In genomic region chr9:43253271-43253681, GRCm38 (mm10) we compare ENCODE assay signal across 10 mouse cellular contexts. TPM values are rescaled to one million over a fixed set of nuclear protein-coding genes. Genes with fewer than 3 reads are reported as not detected.
DNase-seq lines count a peak whose midpoint lies in the region; ATAC-seq lines count a peak whose summit lies in the region.
"Had no signal": no experiment of that assay in that cellular context is flagged by ENCODE, and none has a peak within 500 bp of the region (broad histone marks: within the 10 kb centered on the region; RNA-seq: fewer than 3 reads in every experiment).

No protein-coding gene starts in this region.

- no peaks in the 10 kb centered on the region for H3K36me3 ChIP-seq in embryonic facial prominence, embryonic 13.5 days
- H3K36me3 ChIP-seq in liver, embryonic 11.5 days (ENCODE audit: control insufficient read depth, insufficient read depth, low read length) = no peaks in the 10 kb centered on the region

- H3K4me3 ChIP-seq in embryonic facial prominence, embryonic 13.5 days = no peak overlapping the region
- H3K4me3 ChIP-seq in liver, embryonic 11.5 days (ENCODE audit: low read depth, low read length) = no peak overlapping the region

- peaks cover 51% of the 10 kb centered on the region for H3K4me1 ChIP-seq in embryonic facial prominence, embryonic 13.5 days
- no peaks in the 10 kb centered on the region; the same call in 1 of the 2 replicates for H3K4me1 ChIP-seq in liver, embryonic 11.5 days (replicated peaks; ENCODE audit: control insufficient read depth, insufficient read depth, low read length)

- H3K9me3 ChIP-seq in embryonic facial prominence, embryonic 13.5 days = no peaks in the 10 kb centered on the region
- no peaks in the 10 kb centered on the region for H3K9me3 ChIP-seq in liver, embryonic 11.5 days (ENCODE audit: control insufficient read depth, low read length)

- intact Hi-C loops in heart, postnatal 25 days (cut with DNase I) = no loop called here

- peak overlapping the region; percentile 99 for H3K27ac ChIP-seq in embryonic facial prominence, embryonic 13.5 days
- H3K27ac ChIP-seq in liver, embryonic 11.5 days (ENCODE audit: low read depth, low read length) = peak overlapping the region; percentile 46; the same call in 1 of the 2 replicates

- WGBS in embryonic facial prominence, embryonic 13.5 days = 10% methylated on average over 5 of the region's 5 CpGs
- 53% methylated on average over 5 of the region's 5 CpGs for WGBS in liver, embryonic 11.5 days

- H3K4me2 ChIP-seq in embryonic facial prominence, embryonic 13.5 days = peak overlapping the region; percentile 52
- no peak overlapping the region for H3K4me2 ChIP-seq in liver, embryonic 11.5 days

- H3K9ac ChIP-seq in embryonic facial prominence, embryonic 13.5 days = peak overlapping the region; percentile 58
- H3K9ac ChIP-seq in liver, embryonic 11.5 days (ENCODE audit: low read depth, low read length) = no peak overlapping the region

- H3K27me3 ChIP-seq in embryonic facial prominence, embryonic 13.5 days = no peaks in the 10 kb centered on the region
- H3K27me3 ChIP-seq in liver, embryonic 11.5 days (replicated peaks; ENCODE audit: control insufficient read depth, insufficient read depth, low read length) = no peaks in the 10 kb centered on the region

- peak; percentile 74 for DNase-seq in adipocyte (ENCODE audit: low spot score)
- DNase-seq in heart, postnatal 25 days (ENCODE audit: low spot score) = peak; percentile 51
- no peak for DNase-seq in liver, embryonic 11.5 days (ENCODE audit: low spot score)
- DNase-seq in frontal cortex, postnatal 14 days (ENCODE audit: low spot score in 2 of 2) = no peak
- no peak for DNase-seq in thymus, postnatal 36 days
- DNase-seq in thymus, postnatal 0 days (ENCODE audit: low spot score) = no peak
- DNase-seq: right cerebral cortex, postnatal 25 days had no signal

- peak; percentile 60; the same call in 1 of the 2 replicates for ATAC-seq in embryonic facial prominence, embryonic 13.5 days (ENCODE audit: insufficient number of reproducible peaks, insufficient read depth, low FRiP score, low TSS enrichment, low read depth)
- no peak for ATAC-seq in liver, embryonic 11.5 days (replicated peaks; ENCODE audit: low FRiP score)
- ATAC-seq in frontal cortex, adult (ENCODE audit: low TSS enrichment) = no peak

RNA-seq across cellular contexts. Expression of gene Oaf, which starts 13.6 kb away (rescaled TPM):
- 81.8 and 86.1 TPM in 2 replicates for polyA plus RNA-seq in embryonic facial prominence, embryonic 13.5 days (2015; fragmentation: Nextera tagmentation; extraction: Ambion mirVana)
- 10 to 100 TPM in 1 of 2 experiments, 1 to 10 TPM in 1; 9.4 to 14.8 TPM for total RNA-seq in heart, postnatal 25 days (2021)
- 51.6 and 52.0 TPM in 2 replicates for polyA plus RNA-seq in liver, embryonic 11.5 days (2014; fragmentation: Nextera tagmentation; extraction: Ambion mirVana)
- 11.7 and 12.6 TPM in 2 replicates for polyA plus RNA-seq in thymus, postnatal 0 days (2015; fragmentation: Nextera tagmentation; extraction: Ambion mirVana)

RNA-seq across cellular contexts. Expression of gene Pou2f3, which starts 43.1 kb away (rescaled TPM):
- 2.0 and 2.1 TPM in 2 replicates for polyA plus RNA-seq in embryonic facial prominence, embryonic 13.5 days (2015; fragmentation: Nextera tagmentation; extraction: Ambion mirVana)
- total RNA-seq in heart, postnatal 25 days (2021) = under 1 TPM in 1 of 2 experiments, not detected in 1; 0.11 TPM
- not detected in 2 replicates for polyA plus RNA-seq in liver, embryonic 11.5 days (2014; fragmentation: Nextera tagmentation; extraction: Ambion mirVana)
- 1.9 and 2.4 TPM in 2 replicates for polyA plus RNA-seq in thymus, postnatal 0 days (2015; fragmentation: Nextera tagmentation; extraction: Ambion mirVana)
- total RNA-seq: hematopoietic stem cell, adult 5-6 weeks had no signal

RNA-seq across cellular contexts. Expression of gene Trim29, which starts 57.4 kb away (rescaled TPM):
- polyA plus RNA-seq in embryonic facial prominence, embryonic 13.5 days (2015; fragmentation: Nextera tagmentation; extraction: Ambion mirVana) = 45.2 and 50.1 TPM in 2 replicates
- under 1 TPM in 1 of 2 experiments, not detected in 1; 0.10 TPM for total RNA-seq in heart, postnatal 25 days (2021)
- 0.25 TPM in 1 of 2 replicates, not detected in the other for polyA plus RNA-seq in liver, embryonic 11.5 days (2014; fragmentation: Nextera tagmentation; extraction: Ambion mirVana)
- polyA plus RNA-seq in thymus, postnatal 0 days (2015; fragmentation: Nextera tagmentation; extraction: Ambion mirVana) = 54.0 and 60.0 TPM in 2 replicates
- total RNA-seq: hematopoietic stem cell, adult 5-6 weeks had no signal

Comparison
In these comparisons a context has a peak if more than half of its experiments do, and no peak if none do; other contexts are left out.
1. DNase-seq: peak in adipocyte (single experiment) and heart, postnatal 25 days (single experiment); none in liver, embryonic 11.5 days (single experiment), frontal cortex, postnatal 14 days (0 of 2), thymus, postnatal 36 days (0 of 2) and thymus, postnatal 0 days (single experiment).
2. RNA of gene Trim29, which starts 57.4 kb away (polyA plus RNA-seq): 54.0 to 60.0 TPM in thymus, postnatal 0 days and 45.2 to 50.1 TPM in embryonic facial prominence, embryonic 13.5 days; 0.25 TPM in liver, embryonic 11.5 days; every median in the first group is over 10 times any median in the second.